Mouse (Mus musculus) hindbrain, postnatal 0 days (tissue): Measurements from ENCODE around the gene Pclo. TPM values are rescaled to one million over a fixed set of nuclear protein-coding genes. Genes with fewer than 3 reads are reported as not detected.

Source experiments
- ATAC-seq: fragments of 200-750 bp; cut with Nextera tagmentation; 2 replicates; pipeline ENCODE4 v1.8.0; 2017; ENCODE audit warnings: mild to moderate bottlenecking, moderate TSS enrichment, moderate library complexity
- DNase-seq: peaks from one replicate; pipeline ENCODE4 v3.0.0-alpha.2; 2015; ENCODE audit warnings: low spot score
- H3K27ac ChIP-seq: fragments of 300-500 bp; sonication (generic); 2 replicates; pipeline ENCODE4 v1.5.1; 2014; ENCODE audit warnings: mild to moderate bottlenecking
- H3K27me3 ChIP-seq: fragments of 300-500 bp; sonication (generic); 2 replicates; pipeline ENCODE4 v1.6.1; 2014; ENCODE audit warnings: low read length, mixed read lengths; ENCODE audit not compliant: insufficient read depth
- H3K36me3 ChIP-seq: fragments of 300-500 bp; sonication (generic); 2 replicates; pipeline ENCODE4 v1.6.1; 2014; ENCODE audit warnings: low read length, mixed read lengths; ENCODE audit not compliant: insufficient read depth
- H3K4me1 ChIP-seq: fragments of 300-500 bp; sonication (generic); 2 replicates; pipeline ENCODE4 v1.6.1; 2014; ENCODE audit warnings: antibody characterized with exemption, low read length, mixed read lengths; ENCODE audit not compliant: insufficient read depth
- H3K4me2 ChIP-seq: fragments of 300-500 bp; sonication (generic); 2 replicates; pipeline ENCODE4 v1.6.1; 2014; ENCODE audit warnings: low read depth, mild to moderate bottlenecking, low read length, moderate library complexity, mixed read lengths
- H3K4me3 ChIP-seq: fragments of 300-500 bp; sonication (generic); 2 replicates; pipeline ENCODE4 v1.5.1; 2014; ENCODE audit warnings: low read length
- H3K9ac ChIP-seq: fragments of 300-500 bp; sonication (generic); replicated peaks from 2 replicates; pipeline ENCODE4 v1.6.1; 2014; ENCODE audit warnings: mild to moderate bottlenecking, low read length, moderate library complexity, mixed read lengths
- H3K9me3 ChIP-seq: fragments of 300-500 bp; sonication (generic); 2 replicates; pipeline ENCODE4 v1.6.1; 2016; ENCODE audit warnings: low read length, mixed read lengths
- CTCF ChIP-seq: IDR thresholded peaks from 2 replicates; pipeline ENCODE4 v1.5.1; 2016; ENCODE audit warnings: antibody characterized with exemption, control low read depth, low read depth
- WGBS: fragments of 180-500 bp; shearing (Covaris S2); extraction: QIAGEN DNeasy Blood & Tissue Kit; methylation state at CpG from one replicate; pipeline ENCODE4 v1.1.7; 2014; 5-methylcytosine and 5-hydroxymethylcytosine counted together
- polyA plus RNA-seq: library from polyadenylated mRNA; unstranded; fragments of >200 nt; fragmentation: Nextera tagmentation; extraction: Ambion mirVana; gene quantifications from 2 replicates; pipeline ENCODE4 v1.2.1, GENCODE M21; 2015
- total RNA-seq: library from RNA; depleted of rRNA; stranded (reverse); fragments of >200 nt; gene quantifications from 2 replicates; pipeline ENCODE4 v1.2.3, GENCODE M21; 2014

The Pclo gene
- total and polyA plus RNA-seq, 2 experiments from 2014 or later: 10.9 to 37.5 TPM

GRCm38 (mm10) chr5:14662180-14662579, 147.5 kb downstream of the Pclo start:
- Histone ChIP-seq H3K4me1 (no peaks in the 10 kb centered on the region), H3K9ac (no peak overlapping the region), H3K4me2 (no peak overlapping the region), H3K27me3 (no peaks in the 10 kb centered on the region), H3K9me3 (no peaks in the 10 kb centered on the region), H3K27ac (no peak overlapping the region), H3K36me3 (no peaks in the 10 kb centered on the region), H3K4me3 (no peak overlapping the region)
- TF ChIP-seq CTCF: no peak
- DNase-seq (no peak), ATAC-seq (no peak)
- WGBS: 79% methylated on average over 1 of the region's 1 CpGs

- no peaks in the 10 kb centered on the region for H3K9me3 ChIP-seq
- H3K27ac ChIP-seq: no peak overlapping the region
- TF ChIP-seq CTCF: no peak
- no peaks in the 10 kb centered on the region for H3K36me3 ChIP-seq
- no peaks in the 10 kb centered on the region for H3K27me3 ChIP-seq
- H3K4me3 ChIP-seq: no peak overlapping the region
- no peak for DNase-seq
- no peak overlapping the region for H3K4me2 ChIP-seq
- ATAC-seq: no peak
- H3K9ac ChIP-seq: no peak overlapping the region
- 95% methylated on average over 1 of the region's 1 CpGs for WGBS
- no peaks in the 10 kb centered on the region for H3K4me1 ChIP-seq
Measured at GRCm38 (mm10) chr5:14662603-14663002, 147.9 kb downstream of the Pclo start.

- no peak overlapping the region for H3K27ac ChIP-seq
- no peak for DNase-seq
- TF ChIP-seq CTCF: no peak
- no peak for ATAC-seq
- no peaks in the 10 kb centered on the region for H3K27me3 ChIP-seq
- H3K4me3 ChIP-seq: no peak overlapping the region
- no peaks in the 10 kb centered on the region for H3K9me3 ChIP-seq
- H3K4me1 ChIP-seq: no peaks in the 10 kb centered on the region
- no peak overlapping the region for H3K9ac ChIP-seq
- H3K4me2 ChIP-seq: no peak overlapping the region
- peaks cover 35% of the 10 kb centered on the region for H3K36me3 ChIP-seq
- WGBS: 94% methylated on average over 6 of the region's 6 CpGs
Measured at GRCm38 (mm10) chr5:14680419-14680818, 165.7 kb downstream of the Pclo start.

- Histone ChIP-seq H3K9me3 (no peaks in the 10 kb centered on the region), H3K9ac (no peak overlapping the region), H3K4me2 (no peak overlapping the region), H3K4me1 (no peaks in the 10 kb centered on the region), H3K27ac (no peak overlapping the region), H3K27me3 (no peaks in the 10 kb centered on the region), H3K4me3 (no peak overlapping the region), H3K36me3 (no peaks in the 10 kb centered on the region)
- no peak for TF ChIP-seq CTCF
- 67% methylated on average over 2 of the region's 2 CpGs for WGBS
- no peak for DNase-seq
- ATAC-seq: no peak
Measured at GRCm38 (mm10) chr5:14691995-14692394, 177.3 kb downstream of the Pclo start.

- 78% methylated on average over 2 of the region's 2 CpGs for WGBS
- no peak for ATAC-seq
- DNase-seq: no peak
Measured at GRCm38 (mm10) chr5:14696745-14697144, 182.0 kb downstream of the Pclo start.

GRCm38 (mm10) chr5:14700900-14701299, 186.2 kb downstream of the Pclo start:
- ATAC-seq: no peak
- TF ChIP-seq CTCF: no peak
- H3K4me3 ChIP-seq: no peak overlapping the region

More at GRCm38 (mm10) chr5:14696745-14697144, 182.0 kb downstream of the Pclo start:
- H3K27ac ChIP-seq: no peak overlapping the region
- H3K9me3 ChIP-seq: no peaks in the 10 kb centered on the region
- H3K27me3 ChIP-seq: no peaks in the 10 kb centered on the region
- H3K4me3 ChIP-seq: no peak overlapping the region
- no peak overlapping the region for H3K4me2 ChIP-seq
- TF ChIP-seq CTCF: no peak
- no peaks in the 10 kb centered on the region for H3K4me1 ChIP-seq
- H3K36me3 ChIP-seq: no peaks in the 10 kb centered on the region
- no peak overlapping the region for H3K9ac ChIP-seq

GRCm38 (mm10) chr5:14705423-14705822, 190.7 kb downstream of the Pclo start:
- DNase-seq: no peak
- ATAC-seq: no peak
- no peaks in the 10 kb centered on the region for H3K27me3 ChIP-seq
- 62% methylated on average over 2 of the region's 2 CpGs for WGBS
- no peak for TF ChIP-seq CTCF
- no peaks in the 10 kb centered on the region for H3K36me3 ChIP-seq
- no peak overlapping the region for H3K9ac ChIP-seq
- H3K4me3 ChIP-seq: no peak overlapping the region
- no peaks in the 10 kb centered on the region for H3K4me1 ChIP-seq
- H3K27ac ChIP-seq: no peak overlapping the region
- no peak overlapping the region for H3K4me2 ChIP-seq
- H3K9me3 ChIP-seq: no peaks in the 10 kb centered on the region

More at GRCm38 (mm10) chr5:14700900-14701299, 186.2 kb downstream of the Pclo start:
- Histone ChIP-seq H3K9ac (no peak overlapping the region), H3K27me3 (no peaks in the 10 kb centered on the region), H3K27ac (no peak overlapping the region), H3K4me2 (no peak overlapping the region), H3K36me3 (no peaks in the 10 kb centered on the region), H3K9me3 (no peaks in the 10 kb centered on the region), H3K4me1 (no peaks in the 10 kb centered on the region)
- DNase-seq: no peak
